Mouse (Mus musculus): Measurements from ENCODE around the gene Lrch4. TPM values are rescaled to one million over a fixed set of nuclear protein-coding genes. Genes with fewer than 3 reads are reported as not detected.

Lrch4 gene
- polyA plus RNA-seq (2014; fragmentation: Nextera tagmentation; extraction: Ambion mirVana): 37.1 and 39.2 TPM in 2 replicates

- H3K9me3 ChIP-seq (ENCODE audit: control insufficient read depth, low read depth, low read length): no peaks in the 10 kb centered on the region
- WGBS: under 1% methylated on average over 45 of the region's 46 CpGs
- H3K4me2 ChIP-seq (replicated peaks; ENCODE audit: low read depth, low read length): peak within 1 kb of the TSS; percentile 61
- peak; percentile 97 for ATAC-seq (ENCODE audit: insufficient number of reproducible peaks, insufficient read depth, low FRiP score, low read depth)
- peak within 1 kb of the TSS; percentile 91 for H3K4me3 ChIP-seq (ENCODE audit: low read depth, low read length)
- H3K27me3 ChIP-seq (ENCODE audit: control insufficient read depth, insufficient read depth, low read length): no peaks in the 10 kb centered on the region
- H3K4me1 ChIP-seq (ENCODE audit: control insufficient read depth, insufficient read depth, low read length): peaks cover 27% of the 10 kb centered on the region
- H3K27ac ChIP-seq (ENCODE audit: low read length): peak within 1 kb of the TSS; percentile 97
- peaks cover 10% of the 10 kb centered on the region for H3K36me3 ChIP-seq (ENCODE audit: control insufficient read depth, insufficient read depth, low read length)
- H3K9ac ChIP-seq (replicated peaks; ENCODE audit: low read depth, low read length): peak within 1 kb of the TSS; percentile 82
Measured at GRCm38 (mm10) chr5:137628498-137629305, at the start of gene Lrch4, which contains the start of the genes Fbxo24 and Gm20605. Lrch4 (plus strand) TSS chr5:137629121. Fbxo24 (minus strand) TSS chr5:137629002. Gm20605 (plus strand) TSS chr5:137629175.

GRCm38 (mm10) chr5:137580246-137580645 is 48.7 kb upstream of the Lrch4 start:
- ATAC-seq (ENCODE audit: insufficient number of reproducible peaks, insufficient read depth, low FRiP score, low read depth): no peak
- Histone ChIP-seq H3K9me3 (ENCODE audit: control insufficient read depth, low read depth, low read length) (no peaks in the 10 kb centered on the region), H3K27ac (ENCODE audit: low read length) (no peak overlapping the region), H3K4me3 (ENCODE audit: low read depth, low read length) (no peak overlapping the region), H3K4me1 (ENCODE audit: control insufficient read depth, insufficient read depth, low read length) (no peaks in the 10 kb centered on the region), H3K36me3 (ENCODE audit: control insufficient read depth, insufficient read depth, low read length) (no peaks in the 10 kb centered on the region), H3K4me2 (replicated peaks; ENCODE audit: low read depth, low read length) (no peak overlapping the region), H3K27me3 (ENCODE audit: control insufficient read depth, insufficient read depth, low read length) (0 out of 2 replicates have a peak, but pooled peaks cover 2% of the 10 kb centered on the region), H3K9ac (replicated peaks; ENCODE audit: low read depth, low read length) (no peak overlapping the region)
- 76% methylated on average over 6 of the region's 6 CpGs for WGBS

GRCm38 (mm10) chr5:137582702-137583101 is 46.2 kb upstream of the Lrch4 start:
- H3K9me3 ChIP-seq (ENCODE audit: control insufficient read depth, low read depth, low read length): peaks cover 2% of the 10 kb centered on the region; the same call in 1 of the 2 replicates
- H3K4me1 ChIP-seq (ENCODE audit: control insufficient read depth, insufficient read depth, low read length): no peaks in the 10 kb centered on the region
- H3K27ac ChIP-seq (ENCODE audit: low read length): no peak overlapping the region
- no peak overlapping the region for H3K4me3 ChIP-seq (ENCODE audit: low read depth, low read length)
- H3K9ac ChIP-seq (replicated peaks; ENCODE audit: low read depth, low read length): no peak overlapping the region
- no peaks in the 10 kb centered on the region for H3K36me3 ChIP-seq (ENCODE audit: control insufficient read depth, insufficient read depth, low read length)
- 26% methylated on average over 8 of the region's 8 CpGs for whole genome bisulfite sequencing
- 0 out of 2 replicates have a peak, but pooled peaks cover 2% of the 10 kb centered on the region for H3K27me3 ChIP-seq (ENCODE audit: control insufficient read depth, insufficient read depth, low read length)
- peak overlapping the region; percentile 30; the same call in 1 of the 2 replicates for H3K4me2 ChIP-seq (replicated peaks; ENCODE audit: low read depth, low read length)
- no peak for ATAC-seq (ENCODE audit: insufficient number of reproducible peaks, insufficient read depth, low FRiP score, low read depth)

GRCm38 (mm10) chr5:137583670-137584169 is 45.2 kb upstream of the Lrch4 start:
- Histone ChIP-seq H3K4me3 (ENCODE audit: low read depth, low read length) (peak overlapping the region; percentile 16), H3K27ac (ENCODE audit: low read length) (no peak overlapping the region), H3K9ac (replicated peaks; ENCODE audit: low read depth, low read length) (no peak overlapping the region; the same call in 1 of the 2 replicates), H3K4me2 (replicated peaks; ENCODE audit: low read depth, low read length) (peak overlapping the region; percentile 30), H3K4me1 (ENCODE audit: control insufficient read depth, insufficient read depth, low read length) (no peaks in the 10 kb centered on the region), H3K36me3 (ENCODE audit: control insufficient read depth, insufficient read depth, low read length) (no peaks in the 10 kb centered on the region), H3K27me3 (ENCODE audit: control insufficient read depth, insufficient read depth, low read length) (0 out of 2 replicates have a peak, but pooled peaks cover 2% of the 10 kb centered on the region), H3K9me3 (ENCODE audit: control insufficient read depth, low read depth, low read length) (peaks cover 2% of the 10 kb centered on the region; the same call in 1 of the 2 replicates)
- ATAC-seq (ENCODE audit: insufficient number of reproducible peaks, insufficient read depth, low FRiP score, low read depth): peak; percentile 40; the same call in 1 of the 2 replicates
- WGBS: 14% methylated on average over 27 of the region's 27 CpGs

GRCm38 (mm10) chr5:137584976-137585375 is 43.9 kb upstream of the Lrch4 start:
- Histone ChIP-seq H3K4me2 (replicated peaks; ENCODE audit: low read depth, low read length) (no peak overlapping the region), H3K9me3 (ENCODE audit: control insufficient read depth, low read depth, low read length) (peaks cover 2% of the 10 kb centered on the region; the same call in 1 of the 2 replicates), H3K27ac (ENCODE audit: low read length) (no peak overlapping the region), H3K9ac (replicated peaks; ENCODE audit: low read depth, low read length) (no peak overlapping the region), H3K4me1 (ENCODE audit: control insufficient read depth, insufficient read depth, low read length) (no peaks in the 10 kb centered on the region), H3K4me3 (ENCODE audit: low read depth, low read length) (no peak overlapping the region), H3K27me3 (ENCODE audit: control insufficient read depth, insufficient read depth, low read length) (0 out of 2 replicates have a peak, but pooled peaks cover 2% of the 10 kb centered on the region), H3K36me3 (ENCODE audit: control insufficient read depth, insufficient read depth, low read length) (no peaks in the 10 kb centered on the region)
- ATAC-seq (ENCODE audit: insufficient number of reproducible peaks, insufficient read depth, low FRiP score, low read depth): no peak
- 36% methylated on average over 8 of the region's 8 CpGs for WGBS

GRCm38 (mm10) chr5:137590507-137590906 is 38.4 kb upstream of the Lrch4 start:
- no peaks in the 10 kb centered on the region for H3K36me3 ChIP-seq (ENCODE audit: control insufficient read depth, insufficient read depth, low read length)
- no peaks in the 10 kb centered on the region for H3K27me3 ChIP-seq (ENCODE audit: control insufficient read depth, insufficient read depth, low read length)
- H3K9me3 ChIP-seq (ENCODE audit: control insufficient read depth, low read depth, low read length): peaks cover 2% of the 10 kb centered on the region; the same call in 1 of the 2 replicates
- no peak overlapping the region for H3K9ac ChIP-seq (replicated peaks; ENCODE audit: low read depth, low read length)
- H3K4me3 ChIP-seq (ENCODE audit: low read depth, low read length): no peak overlapping the region
- H3K4me2 ChIP-seq (replicated peaks; ENCODE audit: low read depth, low read length): no peak overlapping the region
- ATAC-seq (ENCODE audit: insufficient number of reproducible peaks, insufficient read depth, low FRiP score, low read depth): no peak
- no peaks in the 10 kb centered on the region for H3K4me1 ChIP-seq (ENCODE audit: control insufficient read depth, insufficient read depth, low read length)
- no peak overlapping the region for H3K27ac ChIP-seq (ENCODE audit: low read length)
- WGBS: 78% methylated on average over 5 of the region's 5 CpGs

GRCm38 (mm10) chr5:137595921-137596320 is 33.0 kb upstream of the Lrch4 start:
- no peak overlapping the region for H3K4me3 ChIP-seq (ENCODE audit: low read depth, low read length)
- H3K4me2 ChIP-seq (replicated peaks; ENCODE audit: low read depth, low read length): no peak overlapping the region
- H3K27me3 ChIP-seq (ENCODE audit: control insufficient read depth, insufficient read depth, low read length): no peaks in the 10 kb centered on the region
- peaks cover 10% of the 10 kb centered on the region; the same call in 1 of the 2 replicates for H3K4me1 ChIP-seq (ENCODE audit: control insufficient read depth, insufficient read depth, low read length)
- H3K36me3 ChIP-seq (ENCODE audit: control insufficient read depth, insufficient read depth, low read length): 0 out of 2 replicates have a peak, but pooled peaks cover 2% of the 10 kb centered on the region
- H3K9ac ChIP-seq (replicated peaks; ENCODE audit: low read depth, low read length): no peak overlapping the region
- H3K9me3 ChIP-seq (ENCODE audit: control insufficient read depth, low read depth, low read length): no peaks in the 10 kb centered on the region
- no peak for ATAC-seq (ENCODE audit: insufficient number of reproducible peaks, insufficient read depth, low FRiP score, low read depth)
- WGBS: 79% methylated on average over 7 of the region's 7 CpGs
- H3K27ac ChIP-seq (ENCODE audit: low read length): no peak overlapping the region

- no peak for ATAC-seq (ENCODE audit: insufficient number of reproducible peaks, insufficient read depth, low FRiP score, low read depth)
- Histone ChIP-seq H3K9ac (replicated peaks; ENCODE audit: low read depth, low read length) (no peak overlapping the region), H3K4me3 (ENCODE audit: low read depth, low read length) (no peak overlapping the region), H3K4me2 (replicated peaks; ENCODE audit: low read depth, low read length) (peak overlapping the region; percentile 29; the same call in 1 of the 2 replicates), H3K4me1 (ENCODE audit: control insufficient read depth, insufficient read depth, low read length) (peaks cover 10% of the 10 kb centered on the region; the same call in 1 of the 2 replicates), H3K27ac (ENCODE audit: low read length) (peak overlapping the region; percentile 22; the same call in 1 of the 2 replicates), H3K9me3 (ENCODE audit: control insufficient read depth, low read depth, low read length) (no peaks in the 10 kb centered on the region), H3K27me3 (ENCODE audit: control insufficient read depth, insufficient read depth, low read length) (no peaks in the 10 kb centered on the region), H3K36me3 (ENCODE audit: control insufficient read depth, insufficient read depth, low read length) (0 out of 2 replicates have a peak, but pooled peaks cover 2% of the 10 kb centered on the region)
- WGBS: 30% methylated on average over 27 of the region's 30 CpGs
Measured at GRCm38 (mm10) chr5:137596601-137597261, 32.2 kb upstream of the Lrch4 start.
